Mouse (Mus musculus) cerebellum, adult 8-10 months (tissue): ENCODE data around the gene Ttc28.
"Not testable (repeated sequence)": the region's sequence is repeated elsewhere in the genome, so short reads cannot be mapped to it uniquely, and the experiment has no call there.

Experiments used
- DNase-seq: peaks from one replicate; pipeline ENCODE4 v3.0.0; 2022

The Ttc28 gene

DNA sequence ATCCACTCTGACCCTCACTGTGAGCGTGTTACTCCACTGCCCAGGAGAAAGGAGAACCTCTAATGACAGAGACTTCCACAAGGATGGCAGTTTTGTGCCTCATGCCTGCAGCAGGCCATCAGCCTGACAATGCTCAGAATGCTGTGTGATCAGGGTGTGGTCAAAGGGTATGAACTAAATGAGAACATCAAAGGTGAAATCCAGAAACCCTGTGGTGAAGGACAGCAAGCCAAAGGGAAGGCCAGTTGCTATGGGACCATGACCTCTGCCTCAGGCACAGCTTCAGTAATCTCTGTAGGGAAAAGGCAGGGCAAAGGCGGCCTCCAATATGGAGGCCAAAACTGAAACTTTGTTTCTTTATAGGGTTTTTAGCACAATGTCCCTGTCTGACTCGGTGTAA is 372.5 kb downstream of the Ttc28 start:
- no peak for DNase-seq

DNA sequence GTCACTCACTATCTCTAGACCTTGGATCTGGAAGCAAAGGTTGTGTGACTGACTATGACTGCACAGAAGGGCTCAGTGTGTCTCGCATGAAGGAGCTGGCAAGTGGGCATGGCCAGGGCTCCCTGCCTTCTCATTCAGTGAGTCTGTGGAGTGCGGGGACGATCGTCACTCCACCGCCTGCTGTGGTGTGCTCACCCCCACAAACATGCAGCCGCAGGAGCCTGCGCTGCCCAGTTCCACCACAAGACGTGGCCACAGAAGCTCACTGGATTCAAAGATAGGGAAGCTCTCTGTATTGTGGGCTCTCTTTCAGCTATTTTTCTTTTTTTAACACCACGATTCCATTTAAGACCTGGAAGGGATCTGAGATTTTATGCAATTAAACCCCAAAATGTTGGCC is 374.8 kb downstream of the Ttc28 start:
- DNase-seq = no peak

DNA sequence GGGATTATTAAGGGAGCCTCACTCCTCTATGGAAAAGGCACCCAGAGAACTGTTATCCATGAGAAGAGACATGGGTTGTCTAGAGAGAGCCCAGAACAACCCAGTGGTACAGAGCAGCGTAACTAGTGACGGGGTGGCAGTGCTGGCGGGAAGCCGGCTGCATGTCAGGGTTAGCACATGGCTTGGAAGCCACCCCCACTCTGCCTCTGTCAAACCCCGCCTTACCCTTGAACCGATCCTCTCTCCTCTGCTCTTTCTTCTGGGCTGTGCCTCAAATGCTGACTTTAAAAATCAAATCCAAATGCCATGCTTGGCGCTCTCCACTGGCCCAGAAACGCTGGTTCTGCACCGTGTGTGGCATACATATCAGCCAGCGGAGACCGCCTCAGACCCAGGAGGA is 375.2 kb downstream of the Ttc28 start:
- no peak for DNase-seq

GRCm38 (mm10) chr5:111256181-111256580 is 376.6 kb downstream of the Ttc28 start:
- no peak for DNase-seq

DNA sequence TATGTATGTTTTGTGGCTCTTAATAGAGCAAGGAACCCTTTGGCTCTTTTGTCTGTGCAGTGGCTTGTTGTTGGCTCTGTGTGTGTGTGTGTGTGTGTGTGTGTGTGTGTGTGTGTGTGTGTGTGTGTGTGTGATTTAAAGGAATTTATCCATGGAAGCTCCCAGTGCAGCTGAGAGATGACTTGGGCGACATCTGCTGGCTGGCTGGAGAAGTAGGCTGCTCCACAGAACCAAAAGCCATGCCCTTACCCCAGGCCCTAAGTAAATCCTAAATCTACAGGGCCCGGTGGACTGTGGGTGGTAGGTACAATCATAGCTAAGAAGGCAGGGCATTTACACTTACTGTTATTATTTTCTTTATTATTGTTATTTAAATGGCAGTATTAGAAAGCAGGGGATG is 377.5 kb downstream of the Ttc28 start:
- DNase-seq = peak; percentile 68

- not testable (repeated sequence) for DNase-seq
These were observed 381.6 kb downstream of the Ttc28 start for GRCm38 (mm10) chr5:111261162-111261561.

GRCm38 (mm10) chr5:111261733-111262573 is 382.4 kb downstream of the Ttc28 start:
- no peak for DNase-seq

GRCm38 (mm10) chr5:111262574-111263239 is 383.1 kb downstream of the Ttc28 start:
- DNase-seq = no peak

DNA sequence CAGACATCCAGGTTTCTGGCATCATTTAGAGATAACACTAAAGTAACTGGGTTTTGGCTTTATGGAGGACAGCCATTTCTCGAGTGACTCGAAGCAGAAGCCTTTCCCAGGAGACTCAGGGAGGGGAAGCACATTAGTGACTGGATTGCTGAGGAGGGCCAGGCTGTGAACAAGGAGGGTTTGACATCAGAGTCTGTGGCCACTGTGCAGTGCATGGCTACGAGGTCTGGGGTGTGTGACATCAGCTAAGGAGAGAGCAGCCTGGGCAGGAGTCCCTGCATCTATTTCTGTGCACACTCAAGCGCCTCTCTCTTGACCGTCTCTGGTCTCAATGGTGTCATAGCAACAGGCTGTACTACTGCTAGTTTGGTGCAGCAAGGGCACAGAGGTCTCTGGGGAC is 383.8 kb downstream of the Ttc28 start:
- DNase-seq = no peak

GRCm38 (mm10) chr5:111264488-111264887 is 384.9 kb downstream of the Ttc28 start:
- DNase-seq = no peak

GRCm38 (mm10) chr5:111266658-111267057 is 387.1 kb downstream of the Ttc28 start:
- no peak for DNase-seq

GRCm38 (mm10) chr5:111267100-111267499 is 387.5 kb downstream of the Ttc28 start:
- DNase-seq = no peak

DNA sequence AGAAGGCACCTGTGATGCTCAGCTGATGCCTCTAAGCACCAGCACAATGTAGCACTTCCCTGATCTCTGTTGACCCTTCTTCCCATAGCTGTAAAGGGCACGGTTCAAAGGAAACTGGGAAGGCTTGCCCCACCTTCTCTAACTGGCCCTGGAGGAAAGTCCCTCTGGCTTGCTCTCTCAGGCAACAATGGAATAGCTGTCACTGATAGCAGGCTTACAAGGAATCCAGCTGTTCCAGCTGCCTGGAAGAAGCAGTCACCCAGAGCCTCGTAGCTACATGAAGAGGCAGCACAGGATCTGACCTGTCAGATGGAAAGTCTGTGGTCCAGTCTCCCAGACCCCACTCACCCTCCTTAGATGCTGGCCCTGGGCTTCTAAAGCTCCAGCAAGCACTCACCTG is 389.2 kb downstream of the Ttc28 start:
- DNase-seq = no peak

DNA sequence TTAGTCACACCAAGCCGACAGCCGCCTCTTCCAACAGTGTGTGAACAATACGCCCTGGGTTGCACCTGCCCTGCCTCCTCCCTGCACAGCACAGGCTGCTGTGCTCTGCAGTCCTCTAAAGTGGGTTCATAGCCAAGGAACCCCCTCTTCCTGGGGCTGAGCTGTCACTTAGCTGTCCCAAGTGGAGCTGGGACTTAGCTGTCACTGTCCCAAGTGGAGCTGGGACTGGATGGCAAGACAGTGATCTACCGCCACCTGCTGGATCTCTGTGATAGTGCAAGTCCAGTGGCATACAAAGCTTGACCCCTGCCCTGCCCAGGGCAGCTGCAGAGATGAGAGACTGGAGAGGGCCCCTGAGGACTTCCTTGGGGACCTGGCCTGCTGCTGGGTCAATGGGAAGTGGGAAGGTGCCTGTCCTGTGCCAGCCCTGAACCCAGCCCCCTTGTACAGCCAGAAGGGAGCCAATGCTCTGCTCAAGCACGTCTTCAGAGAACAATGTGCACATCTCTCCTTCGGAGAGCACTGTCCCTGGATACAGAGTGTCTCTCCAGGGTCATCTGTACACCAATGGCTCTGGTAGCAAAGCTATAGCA is 390.1 kb downstream of the Ttc28 start:
- DNase-seq = peak; percentile 72

GRCm38 (mm10) chr5:111270246-111271002 is 390.8 kb downstream of the Ttc28 start:
- no peak for DNase-seq

DNA sequence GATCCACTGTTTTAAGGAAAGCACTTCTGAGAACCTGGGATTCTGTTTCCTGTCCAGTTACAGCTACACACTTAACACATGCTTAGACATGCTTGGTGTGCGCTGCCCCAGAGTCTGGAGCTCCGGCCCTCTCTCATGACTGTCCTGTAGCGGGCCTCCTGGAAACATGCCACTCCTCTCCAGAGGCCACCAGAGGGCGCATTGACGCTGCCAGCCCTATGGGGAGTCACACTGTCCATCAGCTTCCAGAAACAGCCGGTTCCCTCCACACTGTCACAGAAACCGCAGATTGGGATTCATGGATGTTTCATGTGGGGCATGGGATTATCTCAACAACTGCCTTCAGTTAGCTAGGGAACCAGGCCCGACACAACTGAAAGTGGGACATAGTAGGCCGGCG is 394.0 kb downstream of the Ttc28 start:
- DNase-seq = peak; percentile 82

GRCm38 (mm10) chr5:111274948-111275347 is 395.3 kb downstream of the Ttc28 start:
- DNase-seq = no peak

GRCm38 (mm10) chr5:111284420-111285175 is 405.0 kb downstream of the Ttc28 start:
- DNase-seq = no peak

- DNase-seq = no peak
These were observed 408.0 kb downstream of the Ttc28 start for GRCm38 (mm10) chr5:111287571-111287970.

- no peak for DNase-seq
These were observed 408.9 kb downstream of the Ttc28 start for GRCm38 (mm10) chr5:111288486-111288885.

GRCm38 (mm10) chr5:111290071-111290470 is 410.5 kb downstream of the Ttc28 start:
- no peak for DNase-seq

DNA sequence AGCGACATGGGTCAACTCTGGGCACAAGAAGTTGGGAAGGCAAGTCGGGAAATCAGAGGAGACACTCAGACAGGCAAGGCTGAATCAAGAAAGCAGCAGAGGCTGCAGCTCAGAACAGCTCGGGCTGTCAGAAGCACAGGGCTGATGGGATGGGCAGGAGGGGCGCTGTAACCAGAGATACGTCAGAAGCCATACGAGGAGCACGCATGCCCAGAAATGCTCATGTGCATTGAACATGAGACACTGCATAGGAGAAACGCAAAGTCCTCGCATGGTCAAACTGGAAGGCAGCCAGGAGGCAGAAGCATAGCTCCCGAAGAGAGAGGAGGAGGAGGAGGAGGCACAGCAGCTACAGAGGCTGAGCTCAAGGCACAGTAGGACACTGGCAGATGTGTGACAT is 412.0 kb downstream of the Ttc28 start:
- DNase-seq = no peak
